In the genomic region with DNA sequence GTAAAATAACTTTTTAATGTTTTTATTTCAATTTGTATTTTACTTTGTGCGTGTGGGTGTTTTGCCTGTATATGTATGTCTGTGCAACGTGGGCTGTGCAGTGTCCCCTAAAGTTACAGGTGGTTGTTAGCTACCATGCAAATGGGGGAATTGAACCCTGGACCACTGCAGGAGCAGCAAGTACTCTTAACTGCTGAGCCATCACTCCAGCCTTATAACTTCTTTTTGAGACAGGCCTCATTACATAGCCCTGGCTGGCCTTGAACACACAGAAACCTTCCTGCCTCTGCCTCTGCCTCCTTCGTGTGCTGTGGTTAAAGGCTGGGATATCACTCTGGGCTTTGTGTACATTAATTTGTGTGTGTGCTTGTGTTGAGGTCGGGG, we compare ENCODE assay signal across 8 mouse cellular contexts. TPM values are rescaled to one million over a fixed set of nuclear protein-coding genes. Genes with fewer than 3 reads are reported as not detected.
A peak's percentile ranks its signal among the peaks of the same experiment; 100 is the strongest.
DNase-seq lines count a peak whose midpoint lies in the region; ATAC-seq and TF ChIP-seq lines count a peak whose summit lies in the region.

No protein-coding gene starts in this region.

- H3K4me1 ChIP-seq in lung, embryonic 14.5 days (ENCODE audit: insufficient read depth), result peaks cover 10% of the 10 kb centered on the region
- H3K4me1 ChIP-seq in embryonic facial prominence, embryonic 13.5 days, result peaks cover 35% of the 10 kb centered on the region
- H3K4me1 ChIP-seq in intestine, embryonic 15.5 days (replicated peaks), result peaks cover 29% of the 10 kb centered on the region
- H3K4me1 ChIP-seq in neural tube, embryonic 14.5 days (ENCODE audit: control insufficient read depth, insufficient read depth, low read length), result peaks cover 19% of the 10 kb centered on the region

- H3K4me3 ChIP-seq in lung, embryonic 14.5 days (ENCODE audit: low read depth, low read length), result peak overlapping the region; percentile 98
- peak overlapping the region; percentile 93 for H3K4me3 ChIP-seq in embryonic facial prominence, embryonic 13.5 days
- peak overlapping the region; percentile 97 for H3K4me3 ChIP-seq in intestine, embryonic 15.5 days (replicated peaks)
- peak overlapping the region; percentile 90 for H3K4me3 ChIP-seq in neural tube, embryonic 14.5 days (ENCODE audit: low read depth, low read length)

- peak overlapping the region; percentile 80 for H3K4me2 ChIP-seq in lung, embryonic 14.5 days
- H3K4me2 ChIP-seq in embryonic facial prominence, embryonic 13.5 days, result peak overlapping the region; percentile 78
- H3K4me2 ChIP-seq in intestine, embryonic 15.5 days (replicated peaks), result peak overlapping the region; percentile 76
- H3K4me2 ChIP-seq in neural tube, embryonic 14.5 days (ENCODE audit: low read depth, low read length), result peak overlapping the region; percentile 85

- peaks cover 25% of the 10 kb centered on the region for H3K36me3 ChIP-seq in lung, embryonic 14.5 days (ENCODE audit: insufficient read depth)
- H3K36me3 ChIP-seq in embryonic facial prominence, embryonic 13.5 days, result peaks cover 21% of the 10 kb centered on the region
- H3K36me3 ChIP-seq in intestine, embryonic 15.5 days, result 0 out of 2 replicates have a peak, but pooled peaks cover 3% of the 10 kb centered on the region
- H3K36me3 ChIP-seq in neural tube, embryonic 14.5 days (ENCODE audit: control insufficient read depth, insufficient read depth, low read length), result peaks cover 5% of the 10 kb centered on the region; the same call in 1 of the 2 replicates

- peak overlapping the region; percentile 97 for H3K9ac ChIP-seq in lung, embryonic 14.5 days
- H3K9ac ChIP-seq in embryonic facial prominence, embryonic 13.5 days, result peak overlapping the region; percentile 99
- H3K9ac ChIP-seq in intestine, embryonic 15.5 days, result peak overlapping the region; percentile 98
- peak overlapping the region; percentile 94 for H3K9ac ChIP-seq in neural tube, embryonic 14.5 days (replicated peaks; ENCODE audit: low read depth, low read length)

- no peak for DNase-seq in lung, embryonic 14.5 days
- no peak for DNase-seq in lung, postnatal 14 days
- DNase-seq in urinary bladder, postnatal 25 days (ENCODE audit: low spot score), result no peak
- no peak for DNase-seq in left cerebral cortex, adult 18-20 months (ENCODE audit: low spot score in 2 of 2)
- DNase-seq in ovary, postnatal 10 days (ENCODE audit: low spot score), result no peak

- peaks cover 28% of the 10 kb centered on the region for H3K27me3 ChIP-seq in lung, embryonic 14.5 days (ENCODE audit: insufficient read depth, low read length)
- peaks cover 34% of the 10 kb centered on the region for H3K27me3 ChIP-seq in embryonic facial prominence, embryonic 13.5 days
- peaks cover 17% of the 10 kb centered on the region for H3K27me3 ChIP-seq in intestine, embryonic 15.5 days (replicated peaks)
- peaks cover 7% of the 10 kb centered on the region; the same call in 1 of the 2 replicates for H3K27me3 ChIP-seq in neural tube, embryonic 14.5 days (ENCODE audit: control insufficient read depth, insufficient read depth, low read length)

- H3K27ac ChIP-seq in lung, embryonic 14.5 days (ENCODE audit: low read depth), result peak overlapping the region; percentile 93
- 0 out of 2 replicates have a peak overlapping the region, but pooled peaks have one; percentile 91 for H3K27ac ChIP-seq in embryonic facial prominence, embryonic 13.5 days
- H3K27ac ChIP-seq in intestine, embryonic 15.5 days, result peak overlapping the region; percentile 93; the same call in 1 of the 2 replicates
- H3K27ac ChIP-seq in neural tube, embryonic 14.5 days (ENCODE audit: low read depth, low read length), result no peak overlapping the region

- no peaks in the 10 kb centered on the region for H3K9me3 ChIP-seq in lung, embryonic 14.5 days (ENCODE audit: low read depth, low read length)
- no peaks in the 10 kb centered on the region for H3K9me3 ChIP-seq in embryonic facial prominence, embryonic 13.5 days
- no peaks in the 10 kb centered on the region for H3K9me3 ChIP-seq in intestine, embryonic 15.5 days
- no peaks in the 10 kb centered on the region for H3K9me3 ChIP-seq in neural tube, embryonic 14.5 days (ENCODE audit: control insufficient read depth, low read length)

- TF ChIP-seq CTCF in lung, embryonic 14.5 days (IDR thresholded peaks at IDR 0.05; ENCODE audit: low read depth), result no peak

- no peak for ATAC-seq in lung, embryonic 14.5 days (ENCODE audit: insufficient read depth)
- ATAC-seq in embryonic facial prominence, embryonic 13.5 days (ENCODE audit: insufficient number of reproducible peaks, insufficient read depth, low FRiP score, low TSS enrichment, low read depth), result no peak
- ATAC-seq in intestine, embryonic 15.5 days, result peak; percentile 16; the same call in 1 of the 2 replicates
- ATAC-seq in neural tube, embryonic 14.5 days (ENCODE audit: low read depth), result no peak

- 28% methylated on average over 4 of the region's 4 CpGs for WGBS in lung, embryonic 14.5 days
- WGBS in embryonic facial prominence, embryonic 13.5 days, result 42% methylated on average over 4 of the region's 4 CpGs
- WGBS in intestine, embryonic 15.5 days, result 30% methylated on average over 4 of the region's 4 CpGs
- WGBS in neural tube, embryonic 14.5 days, result 36% methylated on average over 4 of the region's 4 CpGs

RNA-seq across cellular contexts. Expression of gene Keap1, which starts 0.3 kb away (rescaled TPM):
- polyA plus RNA-seq in lung, embryonic 14.5 days (2014; fragmentation: Nextera tagmentation; extraction: Ambion mirVana), result 42.8 and 44.6 TPM in 2 replicates
- 65.2 and 70.7 TPM in 2 replicates for polyA plus RNA-seq in embryonic facial prominence, embryonic 13.5 days (2015; fragmentation: Nextera tagmentation; extraction: Ambion mirVana)
- 55.8 and 59.8 TPM in 2 replicates for polyA plus RNA-seq in intestine, embryonic 15.5 days (2015; fragmentation: Nextera tagmentation; extraction: Ambion mirVana)
- 34.2 and 43.6 TPM in 2 replicates for polyA plus RNA-seq in neural tube, embryonic 14.5 days (2014; fragmentation: Nextera tagmentation; extraction: Ambion mirVana)
- 10 to 100 TPM; 53.4 to 58.0 TPM for total RNA-seq in left cerebral cortex, adult 18-20 months (2021)

RNA-seq across cellular contexts. Expression of gene S1pr5, which starts 8.8 kb away (rescaled TPM):
- not detected in 2 replicates for polyA plus RNA-seq in lung, embryonic 14.5 days (2014; fragmentation: Nextera tagmentation; extraction: Ambion mirVana)
- polyA plus RNA-seq in embryonic facial prominence, embryonic 13.5 days (2015; fragmentation: Nextera tagmentation; extraction: Ambion mirVana), result 0.21 and 0.58 TPM in 2 replicates
- polyA plus RNA-seq in intestine, embryonic 15.5 days (2015; fragmentation: Nextera tagmentation; extraction: Ambion mirVana), result not detected in 2 replicates
- 4.2 and 5.0 TPM in 2 replicates for polyA plus RNA-seq in neural tube, embryonic 14.5 days (2014; fragmentation: Nextera tagmentation; extraction: Ambion mirVana)
- total RNA-seq in left cerebral cortex, adult 18-20 months (2021), result 10 to 100 TPM in 1 of 2 experiments, 1 to 10 TPM in 1; 9.7 to 10.7 TPM

RNA-seq across cellular contexts. Expression of gene Atg4d, which starts 25.6 kb away (rescaled TPM):
- polyA plus RNA-seq in lung, embryonic 14.5 days (2014; fragmentation: Nextera tagmentation; extraction: Ambion mirVana), result 33.7 and 34.7 TPM in 2 replicates
- 33.3 and 35.4 TPM in 2 replicates for polyA plus RNA-seq in embryonic facial prominence, embryonic 13.5 days (2015; fragmentation: Nextera tagmentation; extraction: Ambion mirVana)
- 50.0 and 55.1 TPM in 2 replicates for polyA plus RNA-seq in intestine, embryonic 15.5 days (2015; fragmentation: Nextera tagmentation; extraction: Ambion mirVana)
- polyA plus RNA-seq in neural tube, embryonic 14.5 days (2014; fragmentation: Nextera tagmentation; extraction: Ambion mirVana), result 50.4 and 50.5 TPM in 2 replicates
- 10 to 100 TPM; 46.4 to 49.9 TPM for total RNA-seq in left cerebral cortex, adult 18-20 months (2021)

RNA-seq across cellular contexts. Expression of gene Kri1, which starts 48.3 kb away (rescaled TPM):
- polyA plus RNA-seq in lung, embryonic 14.5 days (2014; fragmentation: Nextera tagmentation; extraction: Ambion mirVana), result 12.2 and 14.3 TPM in 2 replicates
- 16.8 and 19.2 TPM in 2 replicates for polyA plus RNA-seq in embryonic facial prominence, embryonic 13.5 days (2015; fragmentation: Nextera tagmentation; extraction: Ambion mirVana)
- 11.1 and 15.4 TPM in 2 replicates for polyA plus RNA-seq in intestine, embryonic 15.5 days (2015; fragmentation: Nextera tagmentation; extraction: Ambion mirVana)
- polyA plus RNA-seq in neural tube, embryonic 14.5 days (2014; fragmentation: Nextera tagmentation; extraction: Ambion mirVana), result 14.2 and 16.4 TPM in 2 replicates
- 10 to 100 TPM; 36.8 to 38.5 TPM for total RNA-seq in left cerebral cortex, adult 18-20 months (2021)

RNA-seq across cellular contexts. Expression of gene Cdkn2d, which starts 51.8 kb away (rescaled TPM):
- 45.3 and 48.1 TPM in 2 replicates for polyA plus RNA-seq in lung, embryonic 14.5 days (2014; fragmentation: Nextera tagmentation; extraction: Ambion mirVana)
- 52.1 and 56.2 TPM in 2 replicates for polyA plus RNA-seq in embryonic facial prominence, embryonic 13.5 days (2015; fragmentation: Nextera tagmentation; extraction: Ambion mirVana)
- polyA plus RNA-seq in intestine, embryonic 15.5 days (2015; fragmentation: Nextera tagmentation; extraction: Ambion mirVana), result 38.4 and 42.1 TPM in 2 replicates
- 113 and 125 TPM in 2 replicates for polyA plus RNA-seq in neural tube, embryonic 14.5 days (2014; fragmentation: Nextera tagmentation; extraction: Ambion mirVana)
- 10 to 100 TPM; 52.9 to 61.6 TPM for total RNA-seq in left cerebral cortex, adult 18-20 months (2021)
